Mouse (Mus musculus) forebrain, embryonic 14.5 days (tissue): ENCODE results near the gene Myh6. TPM values are rescaled to one million over a fixed set of nuclear protein-coding genes. Genes with fewer than 3 reads are reported as not detected.

Experiments
- ATAC-seq: fragments of 200-750 bp; cut with Nextera tagmentation; 2 replicates; pipeline ENCODE4 v1.8.0; 2017; ENCODE audit warnings: mild to moderate bottlenecking, moderate library complexity
- DNase-seq: peaks from one replicate; pipeline ENCODE4 v3.0.0-alpha.2; 2015; ENCODE audit warnings: low spot score
- H3K27ac ChIP-seq: fragments of 300-500 bp; sonication (generic); 2 replicates; pipeline ENCODE4 v1.5.1; 2014; ENCODE audit warnings: low read depth, mild to moderate bottlenecking, control low read depth, low read length, moderate library complexity
- H3K27me3 ChIP-seq: fragments of 300-500 bp; sonication (generic); replicated peaks from 2 replicates; pipeline ENCODE4 v1.6.1; 2014; ENCODE audit warnings: low read length, control low read depth, mixed read lengths; ENCODE audit not compliant: control insufficient read depth, insufficient read depth
- H3K36me3 ChIP-seq: fragments of 300-500 bp; sonication (generic); 2 replicates; pipeline ENCODE4 v1.6.1; 2014; ENCODE audit warnings: low read length, control low read depth; ENCODE audit not compliant: control insufficient read depth, insufficient read depth
- H3K4me1 ChIP-seq: fragments of 300-500 bp; sonication (generic); 2 replicates; pipeline ENCODE4 v1.6.1; 2014; ENCODE audit warnings: antibody characterized with exemption, low read length, control low read depth; ENCODE audit not compliant: control insufficient read depth, insufficient read depth
- H3K4me2 ChIP-seq: fragments of 300-500 bp; sonication (generic); 2 replicates; pipeline ENCODE4 v1.6.1; 2014; ENCODE audit warnings: mild to moderate bottlenecking, control low read depth, low read length
- H3K4me3 ChIP-seq: fragments of 300-500 bp; sonication (generic); 2 replicates; pipeline ENCODE4 v1.5.1; 2014; ENCODE audit warnings: low read depth, low read length, control low read depth
- H3K9ac ChIP-seq: fragments of 300-500 bp; sonication (generic); 2 replicates; pipeline ENCODE4 v1.6.1; 2014; ENCODE audit warnings: mild to moderate bottlenecking, low read length, control low read depth, moderate library complexity
- H3K9me3 ChIP-seq: fragments of 300-500 bp; sonication (generic); replicated peaks from 2 replicates; pipeline ENCODE4 v1.6.1; 2016; ENCODE audit warnings: low read length, control low read depth, mixed read lengths; ENCODE audit not compliant: control insufficient read depth
- WGBS: fragments of 180-500 bp; shearing (Covaris S2); extraction: QIAGEN DNeasy Blood & Tissue Kit; methylation state at CpG from one replicate; pipeline ENCODE4 v1.1.7; 2014; 5-methylcytosine and 5-hydroxymethylcytosine counted together
- polyA plus RNA-seq: library from polyadenylated mRNA; unstranded; fragments of >200 nt; fragmentation: Nextera tagmentation; extraction: Ambion mirVana; gene quantifications from 2 replicates; pipeline ENCODE4 v1.2.1, GENCODE M21; 2014

Myh6 gene
- polyA plus RNA-seq, 1 experiment from 2014 or later, result 1.2 TPM

- no peak overlapping the region for H3K9ac ChIP-seq
- no peak overlapping the region for H3K4me2 ChIP-seq
- no peaks in the 10 kb centered on the region for H3K9me3 ChIP-seq
- DNase-seq (no peak), ATAC-seq (no peak)
- H3K27ac ChIP-seq, result no peak overlapping the region
- no peaks in the 10 kb centered on the region for H3K36me3 ChIP-seq
- peaks cover 33% of the 10 kb centered on the region for H3K4me1 ChIP-seq
- no peaks in the 10 kb centered on the region for H3K27me3 ChIP-seq
- H3K4me3 ChIP-seq, result no peak overlapping the region
Observed at GRCm38 (mm10) chr14:54998680-54999079, 32.0 kb upstream of the Myh6 start.

- Histone ChIP-seq H3K27ac (no peak overlapping the region), H3K9me3 (no peaks in the 10 kb centered on the region), H3K4me3 (no peak overlapping the region), H3K9ac (no peak overlapping the region), H3K4me1 (peaks cover 29% of the 10 kb centered on the region), H3K4me2 (no peak overlapping the region), H3K27me3 (no peaks in the 10 kb centered on the region), H3K36me3 (no peaks in the 10 kb centered on the region)
- 43% methylated on average over 4 of the region's 4 CpGs for WGBS
- no peak for ATAC-seq
- DNase-seq, result no peak
Observed at GRCm38 (mm10) chr14:54997297-54997696, 30.6 kb upstream of the Myh6 start.

- 50% methylated on average over 9 of the region's 9 CpGs for WGBS
- H3K9ac ChIP-seq, result no peak overlapping the region
- H3K4me3 ChIP-seq, result no peak overlapping the region
- no peak overlapping the region for H3K27ac ChIP-seq
- no peaks in the 10 kb centered on the region for H3K27me3 ChIP-seq
- no peak for ATAC-seq
- no peak overlapping the region for H3K4me2 ChIP-seq
- peaks cover 29% of the 10 kb centered on the region for H3K4me1 ChIP-seq
- H3K36me3 ChIP-seq, result no peaks in the 10 kb centered on the region
- no peaks in the 10 kb centered on the region for H3K9me3 ChIP-seq
- DNase-seq, result no peak
Observed at GRCm38 (mm10) chr14:54996793-54997192, 30.1 kb upstream of the Myh6 start.

GRCm38 (mm10) chr14:54995457-54996138 lies 28.9 kb upstream of the Myh6 start:
- peak overlapping the region; percentile 3 for H3K9ac ChIP-seq
- no peaks in the 10 kb centered on the region for H3K9me3 ChIP-seq
- 12% methylated on average over 14 of the region's 14 CpGs for WGBS
- no peaks in the 10 kb centered on the region for H3K27me3 ChIP-seq
- H3K4me3 ChIP-seq, result no peak overlapping the region
- peaks cover 29% of the 10 kb centered on the region for H3K4me1 ChIP-seq
- H3K4me2 ChIP-seq, result peak overlapping the region; percentile 25; the same call in 1 of the 2 replicates
- ATAC-seq, result peak; percentile 81
- peak; percentile 90 for DNase-seq
- no peaks in the 10 kb centered on the region for H3K36me3 ChIP-seq
- H3K27ac ChIP-seq, result peak overlapping the region; percentile 82

- H3K4me2 ChIP-seq, result no peak overlapping the region
- no peaks in the 10 kb centered on the region for H3K9me3 ChIP-seq
- H3K36me3 ChIP-seq, result no peaks in the 10 kb centered on the region
- H3K9ac ChIP-seq, result peak overlapping the region; percentile 3
- no peaks in the 10 kb centered on the region for H3K27me3 ChIP-seq
- peaks cover 29% of the 10 kb centered on the region for H3K4me1 ChIP-seq
- peak overlapping the region; percentile 82 for H3K27ac ChIP-seq
- ATAC-seq, result peak; percentile 6; the same call in 1 of the 2 replicates
- H3K4me3 ChIP-seq, result no peak overlapping the region
- DNase-seq, result no peak
Observed at GRCm38 (mm10) chr14:54994869-54995186, 28.1 kb upstream of the Myh6 start.

GRCm38 (mm10) chr14:54994136-54994868 lies 27.6 kb upstream of the Myh6 start, which contains the start of gene Myh7:
Gene Myh7, minus strand, starts transcription at chr14:54994626.
- Histone ChIP-seq H3K4me3 (no peak within 1 kb of the TSS), H3K27ac (peak within 1 kb of the TSS; percentile 82), H3K4me1 (peaks cover 29% of the 10 kb centered on the region), H3K9me3 (no peaks in the 10 kb centered on the region), H3K36me3 (no peaks in the 10 kb centered on the region), H3K4me2 (no peak within 1 kb of the TSS), H3K9ac (peak within 1 kb of the TSS; percentile 3), H3K27me3 (no peaks in the 10 kb centered on the region)
- 56% methylated on average over 10 of the region's 11 CpGs for WGBS
- DNase-seq (no peak), ATAC-seq (no peak)

- H3K27ac ChIP-seq, result no peak overlapping the region
- H3K4me3 ChIP-seq, result no peak overlapping the region
- no peak for ATAC-seq
- WGBS, result 64% methylated on average over 10 of the region's 10 CpGs
- H3K9ac ChIP-seq, result no peak overlapping the region
- H3K36me3 ChIP-seq, result no peaks in the 10 kb centered on the region
- H3K9me3 ChIP-seq, result no peaks in the 10 kb centered on the region
- DNase-seq, result no peak
- peaks cover 29% of the 10 kb centered on the region for H3K4me1 ChIP-seq
- no peak overlapping the region for H3K4me2 ChIP-seq
- H3K27me3 ChIP-seq, result no peaks in the 10 kb centered on the region
Observed at GRCm38 (mm10) chr14:54993636-54994035, 26.9 kb upstream of the Myh6 start.

- Histone ChIP-seq H3K36me3 (no peaks in the 10 kb centered on the region), H3K4me1 (peaks cover 27% of the 10 kb centered on the region), H3K27ac (no peak overlapping the region), H3K9me3 (no peaks in the 10 kb centered on the region), H3K9ac (no peak overlapping the region), H3K27me3 (no peaks in the 10 kb centered on the region), H3K4me2 (no peak overlapping the region), H3K4me3 (no peak overlapping the region)
- ATAC-seq (no peak), DNase-seq (no peak)
- WGBS, result 93% methylated on average over 10 of the region's 10 CpGs
Observed at GRCm38 (mm10) chr14:54992196-54992595, 25.5 kb upstream of the Myh6 start.

- Histone ChIP-seq H3K4me2 (no peak overlapping the region), H3K4me1 (peaks cover 8% of the 10 kb centered on the region), H3K27ac (no peak overlapping the region), H3K4me3 (no peak overlapping the region), H3K9ac (no peak overlapping the region), H3K36me3 (no peaks in the 10 kb centered on the region), H3K9me3 (no peaks in the 10 kb centered on the region), H3K27me3 (no peaks in the 10 kb centered on the region)
- no peak for DNase-seq
- 85% methylated on average over 8 of the region's 8 CpGs for WGBS
- no peak for ATAC-seq
Observed at GRCm38 (mm10) chr14:54989886-54990441, 23.2 kb upstream of the Myh6 start.
